Mouse (Mus musculus) CD8-positive naive resting alpha-beta T cell, adult 2 months (primary cell): ENCODE results near the gene S1pr1.

Experiments used
- DNase-seq, 2 experiments: peaks; one replicate each; pipeline ENCODE4 v3.0.0; 2022; ENCODE audit warnings: low read depth in 2 of 2, low spot score in 2 of 2

The S1pr1 gene

DNA sequence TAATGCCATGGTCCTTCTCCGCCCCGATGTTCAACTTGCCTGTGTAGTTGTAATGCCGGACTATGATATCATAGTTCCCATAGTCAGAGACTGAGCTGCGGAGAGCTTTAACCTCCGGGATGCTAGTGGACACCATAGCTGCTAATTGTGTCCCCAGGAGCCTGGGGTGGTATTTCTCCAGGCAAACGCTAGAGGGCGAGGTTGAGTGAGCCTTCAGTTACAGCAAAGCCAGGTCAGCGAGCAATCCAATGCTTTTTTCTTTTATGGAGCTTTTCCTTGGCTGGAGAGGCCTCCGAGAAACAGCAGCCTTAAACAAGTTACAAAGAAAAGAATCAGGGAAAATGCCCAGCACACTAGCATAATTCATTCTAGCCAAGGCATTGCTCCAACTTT is 2.1 kb downstream of the S1pr1 start:
- peak; percentile 71 to 78 for DNase-seq

DNA sequence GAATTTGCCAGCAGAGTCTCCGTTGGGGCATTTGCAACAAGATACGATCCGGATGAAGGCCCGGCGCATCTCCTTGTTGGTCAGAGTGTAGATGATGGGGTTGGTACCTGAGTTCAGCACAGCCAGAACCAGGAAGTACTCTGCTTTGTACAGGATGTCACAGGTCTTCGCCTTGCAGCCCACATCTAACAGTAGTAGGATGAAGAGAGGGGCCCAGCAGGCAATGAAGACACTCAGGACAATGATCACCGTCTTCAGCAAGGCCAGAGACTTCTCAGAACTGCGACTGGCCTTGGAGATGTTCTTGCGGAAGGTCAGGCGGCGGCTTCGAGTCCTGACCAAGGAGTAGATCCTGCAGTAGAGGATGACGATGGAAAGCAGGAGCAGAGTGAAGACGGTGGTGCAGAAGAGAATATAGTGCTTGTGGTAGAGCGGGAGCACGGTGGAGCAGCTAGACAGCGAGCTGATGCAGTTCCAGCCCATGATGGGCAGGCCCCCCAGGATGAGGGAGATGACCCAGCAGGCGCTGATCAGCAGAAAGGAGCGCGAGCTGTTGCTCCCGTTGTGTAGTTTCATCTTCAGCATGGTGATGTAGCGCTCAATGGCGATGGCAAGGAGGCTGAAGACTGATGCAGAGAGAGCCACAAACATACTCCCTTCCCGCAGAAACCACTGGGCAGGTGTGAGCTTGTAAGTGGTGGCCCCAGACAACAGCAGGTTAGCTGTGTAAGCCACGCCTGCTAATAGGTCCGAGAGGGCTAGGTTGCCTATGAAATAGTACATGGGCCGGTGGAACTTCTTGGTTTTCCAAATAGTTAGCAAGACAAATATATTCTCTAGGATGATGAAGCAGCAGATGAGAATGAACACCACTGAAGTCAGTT is 2.7 kb downstream of the S1pr1 start:
- peak in 1 of 2 experiments; percentile 48 for DNase-seq

DNA sequence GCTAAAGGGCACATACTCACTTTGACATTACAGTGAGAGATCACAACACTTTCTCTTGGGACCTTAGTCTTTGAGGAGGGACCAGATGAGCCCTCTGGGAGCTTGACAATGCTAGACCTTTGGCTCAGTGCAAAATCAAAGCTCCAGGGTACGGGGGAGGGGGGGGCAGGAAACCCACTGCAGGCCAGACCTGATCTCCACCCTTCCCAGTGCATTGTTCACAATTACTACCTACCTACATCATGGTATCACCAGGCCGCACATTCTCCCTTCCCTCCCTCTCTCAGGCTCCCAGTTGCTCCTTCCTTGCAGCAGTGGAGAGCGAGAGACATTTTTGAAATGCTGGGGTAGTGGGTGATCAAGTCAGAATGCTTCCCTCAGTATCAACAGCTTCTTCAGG is 3.5 kb downstream of the S1pr1 start:
- DNase-seq: no peak

DNA sequence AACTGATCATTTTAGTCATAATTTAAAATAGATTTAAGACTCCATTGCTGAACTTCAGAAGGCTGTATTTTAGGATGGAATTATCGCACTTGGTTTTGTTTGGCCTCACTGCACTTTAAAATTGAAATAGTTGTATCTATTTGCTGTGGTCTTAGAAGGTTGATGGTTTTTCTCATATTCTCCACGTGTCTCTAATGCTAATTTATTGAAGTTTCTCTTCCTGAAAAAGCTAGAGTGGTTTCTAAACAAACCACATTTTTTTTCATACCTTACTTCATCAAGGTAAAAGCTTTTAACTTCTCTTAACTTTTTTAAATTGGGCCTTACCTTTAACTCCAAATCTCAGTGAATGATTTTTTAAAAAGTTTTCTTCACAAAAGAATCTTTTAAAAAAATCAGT is 4.8 kb downstream of the S1pr1 start:
- no peak for DNase-seq

DNA sequence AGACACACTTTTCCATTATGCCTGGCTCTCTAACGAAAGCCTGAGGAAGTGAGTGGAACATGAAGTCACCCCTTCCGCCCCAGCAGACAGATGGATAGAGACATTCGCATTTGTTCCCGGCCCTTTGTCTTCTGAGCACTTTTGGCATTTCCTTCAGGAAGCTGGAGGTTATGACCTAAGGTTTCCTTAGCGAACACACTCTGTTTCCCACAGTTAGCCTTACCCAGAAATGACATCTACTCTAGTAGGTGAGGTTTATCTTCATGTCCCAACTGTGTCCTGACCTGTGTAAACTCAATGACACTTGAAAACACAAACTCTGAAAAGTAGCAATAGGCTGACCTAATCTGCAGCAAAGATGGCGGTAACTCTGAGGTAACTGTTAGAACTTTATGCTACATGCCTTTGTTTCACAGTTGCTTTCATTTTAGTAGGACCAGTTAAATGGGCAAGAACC is 5.7 kb downstream of the S1pr1 start:
- DNase-seq: no peak

DNA sequence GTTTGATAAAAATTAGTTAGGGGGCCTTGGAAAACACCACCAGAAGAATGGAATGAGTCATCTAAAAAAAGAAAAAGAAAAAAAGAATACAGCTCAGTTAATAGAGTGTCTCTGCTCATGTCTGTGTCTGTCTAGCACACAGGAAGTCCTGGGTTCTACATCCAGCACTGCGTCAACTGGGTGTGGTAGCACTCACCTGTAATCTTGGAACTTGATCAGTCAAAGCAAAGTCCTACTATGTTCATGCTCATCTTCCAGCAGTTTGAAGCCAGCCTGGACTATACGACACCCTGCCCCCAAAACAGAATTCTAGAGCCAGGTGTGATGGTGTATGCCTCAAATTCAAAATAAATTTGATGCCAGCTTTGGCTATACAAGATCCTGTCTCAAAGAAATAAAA is 8.1 kb downstream of the S1pr1 start:
- DNase-seq: no peak

DNA sequence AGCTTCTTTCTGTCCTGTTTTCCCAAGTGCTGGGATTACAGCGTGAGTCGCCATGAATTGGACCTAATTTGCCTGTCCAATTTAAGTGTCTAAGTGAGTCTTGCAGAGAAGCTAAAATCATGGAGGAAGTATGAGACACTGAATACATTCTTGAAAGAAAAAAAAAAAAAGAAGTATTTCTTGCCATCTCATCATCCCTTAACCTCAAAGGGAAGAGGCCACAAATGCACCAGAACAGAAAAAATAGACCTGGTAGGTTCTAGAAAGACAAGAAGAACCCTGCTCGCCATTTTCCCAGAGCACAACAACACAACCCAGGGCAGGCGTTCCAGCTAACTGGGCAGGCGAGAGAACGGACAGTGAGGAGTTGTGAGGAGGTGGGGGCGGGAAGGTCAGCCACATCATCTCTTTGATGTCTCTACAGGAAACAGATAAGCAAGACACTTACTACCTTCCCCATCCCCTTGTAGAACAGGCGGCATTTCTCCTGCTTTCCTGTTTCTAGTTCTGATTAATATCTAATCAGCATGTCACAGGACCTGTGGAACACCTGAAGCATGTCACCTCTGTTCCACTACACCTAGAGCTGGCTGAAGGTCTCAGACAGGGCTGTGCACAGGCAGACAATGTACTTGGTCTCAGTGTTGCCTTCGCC is 10.5 kb downstream of the S1pr1 start:
- DNase-seq: no peak

DNA sequence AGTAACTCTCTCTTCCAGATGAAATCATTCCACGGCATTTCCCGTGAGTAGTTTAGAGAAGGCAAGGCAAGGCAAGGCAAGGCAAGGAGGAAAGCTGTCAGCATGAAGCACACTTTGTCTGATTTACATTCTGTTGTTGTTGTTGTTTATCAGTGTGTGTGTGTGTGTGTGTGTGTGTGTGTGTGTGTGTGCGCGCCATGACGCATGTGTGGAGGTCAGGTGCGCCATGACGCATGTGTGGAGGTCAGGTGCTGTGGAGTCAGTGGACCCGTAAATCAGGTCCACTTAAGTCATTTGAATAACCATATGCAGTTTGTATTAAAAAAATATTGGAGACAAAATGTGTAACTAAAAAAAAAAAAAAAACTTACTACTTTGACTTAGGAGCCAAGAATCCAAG is 11.2 kb downstream of the S1pr1 start:
- DNase-seq: no peak

DNA sequence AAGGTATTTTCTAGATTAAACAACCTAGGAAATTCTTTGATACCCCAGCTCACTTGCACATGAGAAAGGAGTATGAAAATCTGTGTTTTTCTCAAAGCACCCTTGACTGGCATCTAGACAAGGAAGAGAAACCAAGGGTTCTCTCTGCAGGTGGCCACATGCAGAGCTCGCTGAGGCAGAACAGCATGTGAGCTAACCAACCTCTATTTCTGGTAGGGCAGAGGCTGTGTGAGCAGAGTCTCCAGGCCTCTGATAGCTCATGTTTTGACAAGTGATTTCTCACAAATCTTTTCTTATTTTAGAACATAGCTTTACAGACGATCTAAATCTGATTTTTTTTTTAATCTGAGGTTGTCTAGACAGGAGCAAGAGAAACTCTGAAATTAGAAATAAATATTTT is 12.8 kb downstream of the S1pr1 start:
- DNase-seq: no peak

DNA sequence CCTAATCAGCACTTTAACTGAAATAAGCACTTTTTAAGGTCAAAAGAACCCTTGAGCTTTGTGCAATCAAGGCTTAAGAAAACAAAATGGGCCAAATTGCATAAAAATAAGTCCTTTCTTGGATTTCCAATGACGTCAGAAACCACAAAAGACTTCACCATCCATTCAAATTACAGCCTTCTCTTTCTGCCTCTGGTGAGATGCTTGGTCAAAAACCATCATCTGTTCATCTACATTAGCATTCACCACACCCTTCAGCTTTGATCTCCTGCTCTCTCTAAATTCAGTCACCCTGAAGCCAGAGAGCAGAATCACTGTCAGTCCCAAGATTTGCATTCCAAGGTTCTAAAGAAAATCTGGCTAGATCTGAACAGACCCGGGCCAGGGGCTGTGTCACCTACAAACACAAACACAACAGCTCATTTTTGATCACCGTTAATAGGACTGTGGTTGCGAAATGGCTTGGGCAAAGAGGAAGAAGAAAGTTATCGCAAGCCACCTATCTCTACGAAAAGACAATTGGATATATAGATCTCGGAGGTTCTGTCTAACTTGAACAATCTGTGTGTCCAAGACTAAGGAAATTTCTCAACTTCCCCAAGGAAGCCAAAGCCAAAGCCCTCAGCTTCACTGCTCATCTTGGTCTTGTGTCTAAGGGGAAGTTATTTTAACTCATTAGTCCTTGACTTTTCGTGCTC is 19.5 kb downstream of the S1pr1 start:
- DNase-seq: no peak

DNA sequence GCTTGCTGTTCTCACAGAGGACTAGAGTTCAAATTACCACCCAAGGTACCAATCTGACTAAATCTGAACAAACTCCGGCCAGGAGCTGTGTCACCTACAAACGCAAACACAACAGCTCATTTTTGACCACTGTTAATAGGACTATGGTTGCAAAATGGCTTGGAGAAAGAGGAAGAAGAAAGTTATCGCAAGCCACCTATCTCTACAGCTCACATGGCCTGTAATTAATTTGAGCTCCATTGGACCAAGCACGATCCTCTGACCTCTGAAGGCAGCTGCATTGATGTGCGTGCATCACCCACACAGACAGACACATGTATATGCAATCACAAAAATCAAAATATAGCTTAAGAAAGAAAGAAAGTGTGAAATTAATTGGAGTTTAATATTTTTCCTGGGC is 20.7 kb downstream of the S1pr1 start:
- no peak for DNase-seq

DNA sequence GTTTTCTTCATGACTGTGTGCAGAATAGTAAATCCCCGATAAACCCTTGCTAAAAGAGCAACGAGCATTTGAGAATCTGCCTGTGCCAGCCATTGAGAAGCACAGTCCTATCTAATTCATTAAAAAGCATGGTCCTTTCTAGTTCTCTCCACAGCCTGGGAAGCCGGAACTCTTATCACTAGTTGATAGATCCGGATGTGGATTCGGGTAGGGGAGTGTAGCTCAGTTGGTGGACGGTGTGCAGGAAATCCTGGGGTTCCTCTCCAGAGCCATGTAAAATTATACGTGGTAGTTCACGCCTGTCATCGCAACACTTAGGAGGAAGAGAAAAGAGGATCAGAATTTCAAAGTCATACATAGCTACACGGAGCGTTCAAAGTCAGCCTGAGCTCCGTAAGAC is 21.5 kb downstream of the S1pr1 start:
- DNase-seq: no peak

DNA sequence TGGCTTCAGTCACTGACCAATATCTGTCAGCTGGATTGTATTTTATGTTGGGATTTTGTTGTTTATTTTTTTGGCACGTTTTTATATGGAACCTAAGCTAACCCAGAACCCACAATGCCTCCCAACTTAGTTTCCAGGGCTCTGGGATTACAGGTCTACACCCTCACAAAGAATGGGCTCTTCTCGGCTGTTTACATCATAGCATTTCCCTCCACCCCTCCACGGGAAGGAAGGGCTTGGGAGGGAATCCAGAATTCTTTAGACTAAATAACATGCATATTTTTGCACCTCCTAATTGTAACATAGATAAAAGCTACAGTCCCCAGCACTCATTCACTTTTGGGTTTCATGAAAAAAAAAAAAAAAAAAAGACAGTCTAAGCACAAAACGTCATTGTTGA is 22.0 kb downstream of the S1pr1 start:
- DNase-seq: no peak

DNA sequence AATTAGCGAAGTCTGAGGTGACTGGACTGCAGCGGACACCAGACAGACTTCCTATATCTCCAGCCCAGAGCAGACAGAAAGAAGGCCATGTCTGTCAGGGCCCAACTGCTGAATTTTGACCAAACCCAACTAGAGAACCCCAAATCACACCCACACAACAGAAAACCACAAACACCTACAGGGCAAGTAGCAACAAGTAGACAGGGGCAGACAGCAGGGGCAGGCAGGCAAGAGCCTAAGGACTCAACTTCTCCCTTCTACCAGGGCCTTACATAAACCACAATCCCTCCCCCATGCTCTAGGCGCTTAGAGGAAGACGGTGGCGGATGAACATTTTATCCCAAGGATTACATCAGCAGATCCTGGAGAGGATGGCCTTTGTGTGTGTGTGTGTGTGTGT is 22.5 kb downstream of the S1pr1 start:
- no peak for DNase-seq

DNA sequence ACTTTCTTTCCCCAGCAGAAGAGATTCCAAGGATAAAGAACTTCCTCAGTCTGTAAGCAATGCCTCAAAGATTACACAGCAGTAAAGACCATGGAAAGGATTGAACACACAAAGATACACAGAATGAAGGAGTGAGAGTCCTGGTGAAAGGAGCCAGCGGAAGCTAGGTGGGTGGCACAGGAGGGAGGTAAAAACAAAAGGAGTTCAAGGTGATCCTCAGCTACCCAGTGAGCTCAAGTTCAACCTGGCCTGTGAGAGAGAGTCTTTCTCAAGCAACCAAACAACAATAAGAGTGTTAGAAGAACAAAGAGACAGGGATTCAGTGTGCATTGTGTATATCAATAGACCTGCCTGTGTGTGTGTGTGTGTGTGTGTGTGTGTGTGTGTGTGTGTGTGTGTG is 25.0 kb downstream of the S1pr1 start:
- DNase-seq: no peak

DNA sequence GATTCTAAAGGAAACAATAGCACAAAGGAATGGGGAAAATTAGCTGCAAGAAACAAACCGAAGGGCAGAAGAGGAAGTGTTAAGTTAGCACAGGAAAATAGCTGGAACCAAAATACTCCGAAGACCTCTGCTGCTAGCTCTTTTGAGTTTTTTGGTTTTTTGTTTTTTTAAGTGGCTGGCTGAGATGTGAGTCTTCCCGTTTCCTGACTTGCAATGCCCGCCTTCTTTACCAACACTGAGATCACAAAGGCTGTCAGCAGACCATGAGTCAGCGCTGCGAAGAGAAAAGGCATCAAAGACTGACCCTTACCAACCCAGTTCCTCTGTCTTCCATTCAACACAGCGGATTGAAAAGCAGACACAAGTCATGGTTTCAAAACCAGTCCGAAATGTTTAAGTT is 25.5 kb downstream of the S1pr1 start:
- peak in 1 of 2 experiments; percentile 54 for DNase-seq

DNA sequence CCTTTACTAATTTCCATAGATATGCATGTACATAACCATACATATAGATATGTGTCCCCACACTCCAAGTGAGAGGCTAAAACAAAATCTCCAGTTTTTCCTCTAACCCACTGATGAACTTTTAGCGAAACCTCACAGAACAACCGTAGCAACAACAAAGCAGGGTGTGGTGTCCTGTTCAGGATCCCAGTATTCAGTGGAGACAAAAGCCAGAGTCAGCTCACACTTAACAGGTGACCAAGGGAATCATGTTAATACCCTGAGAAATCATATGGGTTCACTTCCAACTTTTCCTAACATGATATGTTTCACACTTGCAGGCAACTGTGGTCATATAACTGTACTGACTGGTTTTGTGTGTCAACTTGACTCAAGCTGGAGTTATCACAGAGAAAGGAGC is 27.1 kb downstream of the S1pr1 start:
- DNase-seq: no peak

DNA sequence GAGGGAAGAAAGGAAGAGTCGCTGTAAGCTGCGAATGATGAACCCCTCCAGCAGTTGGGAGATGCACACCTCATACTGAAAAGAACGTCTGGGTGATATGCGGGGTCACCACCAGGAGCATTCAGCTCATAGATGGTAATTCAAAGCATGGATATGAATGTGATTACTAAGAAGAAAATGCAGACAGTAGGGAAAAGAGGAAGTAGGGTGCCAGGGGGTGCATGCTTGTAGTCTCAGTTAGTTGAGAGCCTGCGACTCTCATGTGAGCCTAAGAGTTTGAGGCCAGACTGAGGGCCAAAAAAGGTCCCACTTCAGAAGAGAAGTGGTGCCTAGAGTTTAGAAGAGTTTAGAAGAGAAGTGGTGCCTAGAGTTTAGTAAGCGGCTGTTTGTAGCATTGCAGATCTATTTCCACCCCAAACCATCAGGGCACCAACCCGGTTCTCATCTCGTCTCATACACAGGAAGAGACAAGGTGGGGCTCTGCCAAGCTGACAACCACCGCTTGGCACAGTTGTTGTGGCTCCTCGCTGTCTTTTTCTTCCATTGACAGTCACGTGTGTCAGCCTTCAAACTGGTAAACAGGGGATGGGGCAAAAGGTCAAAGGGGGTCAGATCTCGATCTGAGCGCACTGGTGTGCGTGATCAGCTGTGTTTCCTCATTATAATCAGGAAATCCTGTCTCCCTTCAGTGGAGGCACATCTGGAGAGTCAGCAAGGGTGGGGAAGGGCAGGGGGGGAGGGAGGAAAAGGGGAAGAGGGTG is 32.4 kb downstream of the S1pr1 start:
- peak; percentile 86 to 87 for DNase-seq

DNA sequence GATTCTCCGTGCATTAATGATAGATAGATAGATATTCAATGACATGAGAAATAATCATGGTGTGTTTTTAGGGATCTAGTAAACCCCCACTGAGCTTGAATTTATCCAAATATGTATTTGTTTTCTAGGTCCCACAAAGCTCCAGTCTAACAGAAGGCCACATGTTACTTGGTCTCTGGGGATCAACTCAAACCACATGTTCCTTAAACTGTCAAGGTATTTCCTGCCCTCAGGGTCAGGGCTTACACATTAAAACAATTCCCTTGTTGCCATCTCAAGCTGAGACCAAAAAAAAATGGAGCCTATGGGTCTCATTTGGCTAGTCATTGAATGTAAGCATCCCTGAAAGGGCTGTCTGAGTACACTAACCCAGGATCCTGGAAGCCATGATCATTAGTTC is 33.7 kb downstream of the S1pr1 start:
- no peak for DNase-seq

DNA sequence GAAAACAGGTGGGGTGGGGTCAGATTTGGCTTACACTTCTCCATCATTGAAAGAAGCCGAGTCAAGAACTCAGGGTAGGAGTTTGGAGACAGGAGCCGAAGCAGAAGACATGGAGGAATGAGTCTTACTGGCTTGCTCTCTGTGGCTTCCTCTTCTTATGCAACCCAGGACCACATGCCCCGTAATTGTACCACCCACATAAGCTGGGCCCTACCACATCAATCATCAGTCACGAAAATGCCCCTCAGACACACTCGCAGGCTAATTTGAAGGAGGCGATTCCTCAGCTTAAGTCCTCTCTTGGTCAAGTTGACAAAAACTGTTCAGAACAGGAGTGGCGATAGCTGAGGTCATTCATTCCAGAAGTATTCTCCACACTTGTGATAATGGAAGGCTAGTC is 35.9 kb downstream of the S1pr1 start:
- DNase-seq: peak; percentile 51 to 52
